Mouse (Mus musculus) heart, postnatal 0 days (tissue): ENCODE results near the gene Ank2. TPM values are rescaled to one million over a fixed set of nuclear protein-coding genes. Genes with fewer than 3 reads are reported as not detected.
"Not testable (repeated sequence)": the region's sequence is repeated elsewhere in the genome, so short reads cannot be mapped to it uniquely, and the experiment has no call there.

ENCODE experiments used
- ATAC-seq: fragments of 200-750 bp; cut with Nextera tagmentation; 2 replicates; pipeline ENCODE4 v1.8.0; 2017; ENCODE audit warnings: low read depth, moderate number of reproducible peaks, moderate library complexity; ENCODE audit not compliant: insufficient read depth
- DNase-seq: peaks from one replicate; pipeline ENCODE4 v3.0.0-alpha.2; 2016; ENCODE audit warnings: low spot score
- H3K27ac ChIP-seq: fragments of 300-500 bp; sonication (generic); 2 replicates; pipeline ENCODE4 v1.5.1; 2014; ENCODE audit warnings: low read depth, mild to moderate bottlenecking
- H3K27me3 ChIP-seq: fragments of 300-500 bp; sonication (generic); 2 replicates; pipeline ENCODE4 v1.6.1; 2014; ENCODE audit warnings: low read length, mixed read lengths; ENCODE audit not compliant: control insufficient read depth, insufficient read depth
- H3K36me3 ChIP-seq: fragments of 300-500 bp; sonication (generic); replicated peaks from 2 replicates; pipeline ENCODE4 v1.6.1; 2014; ENCODE audit warnings: low read length, mixed read lengths; ENCODE audit not compliant: control insufficient read depth, insufficient read depth
- H3K4me1 ChIP-seq: fragments of 300-500 bp; sonication (generic); 2 replicates; pipeline ENCODE4 v1.6.1; 2014; ENCODE audit warnings: antibody characterized with exemption; ENCODE audit not compliant: control insufficient read depth, insufficient read depth
- H3K4me2 ChIP-seq: fragments of 300-500 bp; sonication (generic); 2 replicates; pipeline ENCODE4 v1.6.1; 2014; ENCODE audit warnings: low read depth, mild to moderate bottlenecking, low read length, moderate library complexity
- H3K4me3 ChIP-seq: fragments of 300-500 bp; sonication (generic); 2 replicates; pipeline ENCODE4 v1.5.1; 2014; ENCODE audit warnings: low read depth, low read length
- H3K9ac ChIP-seq: fragments of 300-500 bp; sonication (generic); replicated peaks from 2 replicates; pipeline ENCODE4 v1.6.1; 2014; ENCODE audit warnings: low read depth, low read length, mixed read lengths
- H3K9me3 ChIP-seq: fragments of 300-500 bp; sonication (generic); replicated peaks from 2 replicates; pipeline ENCODE4 v1.6.1; 2016; ENCODE audit warnings: low read length; ENCODE audit not compliant: control insufficient read depth
- CTCF ChIP-seq: IDR thresholded peaks from 2 replicates; pipeline ENCODE4 v1.5.1; 2016; ENCODE audit warnings: antibody characterized with exemption, control low read depth, low read depth
- EP300 ChIP-seq: IDR thresholded peaks from 2 replicates; pipeline ENCODE4 v1.6.1; 2016; ENCODE audit warnings: antibody characterized with exemption, low read depth
- WGBS: fragments of 180-500 bp; shearing (Covaris S2); extraction: QIAGEN DNeasy Blood & Tissue Kit; methylation state at CpG from one replicate; pipeline ENCODE4 v1.1.7; 2014; 5-methylcytosine and 5-hydroxymethylcytosine counted together
- polyA plus RNA-seq: library from polyadenylated mRNA; unstranded; fragments of >200 nt; fragmentation: Nextera tagmentation; extraction: Ambion mirVana; gene quantifications from 2 replicates; pipeline ENCODE4 v1.2.1, GENCODE M21; 2015
- total RNA-seq: library from RNA; depleted of rRNA; stranded (reverse); fragments of >200 nt; gene quantifications from 2 replicates; pipeline ENCODE4 v1.2.3, GENCODE M21; 2014; ENCODE audit warnings: low replicate concordance

The Ank2 gene
- total and polyA plus RNA-seq, 2 experiments from 2014 or later, result 45.1 to 138 TPM

GRCm38 (mm10) chr3:127326355-127326754 lies 172.8 kb downstream of the Ank2 start:
- no peak overlapping the region for H3K4me3 ChIP-seq
- 83% methylated on average over 8 of the region's 8 CpGs for WGBS
- TF ChIP-seq CTCF, result no peak
- no peak for TF ChIP-seq EP300

GRCm38 (mm10) chr3:127322870-127323269 lies 176.3 kb downstream of the Ank2 start:
- peak; percentile 23 for DNase-seq

More at GRCm38 (mm10) chr3:127326355-127326754, 172.8 kb downstream of the Ank2 start:
- Histone ChIP-seq H3K9ac (no peak overlapping the region), H3K27ac (no peak overlapping the region), H3K27me3 (no peaks in the 10 kb centered on the region), H3K36me3 (no peaks in the 10 kb centered on the region), H3K9me3 (no peaks in the 10 kb centered on the region), H3K4me1 (no peaks in the 10 kb centered on the region), H3K4me2 (no peak overlapping the region)
- ATAC-seq (no peak), DNase-seq (no peak)

GRCm38 (mm10) chr3:127321645-127322044 lies 177.5 kb downstream of the Ank2 start:
- no peak for ATAC-seq
- H3K27me3 ChIP-seq, result no peaks in the 10 kb centered on the region
- H3K4me3 ChIP-seq, result no peak overlapping the region
- no peak overlapping the region for H3K9ac ChIP-seq
- no peak overlapping the region for H3K4me2 ChIP-seq
- TF ChIP-seq CTCF (no peak), EP300 (no peak)
- H3K27ac ChIP-seq, result no peak overlapping the region
- no peaks in the 10 kb centered on the region for H3K9me3 ChIP-seq
- no peaks in the 10 kb centered on the region for H3K36me3 ChIP-seq
- 66% methylated on average over 5 of the region's 5 CpGs for WGBS
- DNase-seq, result no peak
- H3K4me1 ChIP-seq, result no peaks in the 10 kb centered on the region

More at GRCm38 (mm10) chr3:127322870-127323269, 176.3 kb downstream of the Ank2 start:
- H3K4me3 ChIP-seq, result no peak overlapping the region
- H3K4me1 ChIP-seq, result no peaks in the 10 kb centered on the region
- no peak overlapping the region for H3K4me2 ChIP-seq
- no peaks in the 10 kb centered on the region for H3K27me3 ChIP-seq
- TF ChIP-seq EP300, result no peak
- TF ChIP-seq CTCF, result peak; percentile 89
- no peaks in the 10 kb centered on the region for H3K36me3 ChIP-seq
- H3K9me3 ChIP-seq, result no peaks in the 10 kb centered on the region
- no peak overlapping the region for H3K9ac ChIP-seq
- ATAC-seq, result no peak
- no peak overlapping the region for H3K27ac ChIP-seq

GRCm38 (mm10) chr3:127321031-127321430 lies 178.1 kb downstream of the Ank2 start:
- WGBS, result 75% methylated on average over 5 of the region's 5 CpGs

GRCm38 (mm10) chr3:127320311-127320710 lies 178.8 kb downstream of the Ank2 start:
- Histone ChIP-seq H3K4me3 (no peak overlapping the region), H3K4me1 (no peaks in the 10 kb centered on the region), H3K9me3 (no peaks in the 10 kb centered on the region), H3K36me3 (no peaks in the 10 kb centered on the region), H3K4me2 (no peak overlapping the region), H3K27ac (no peak overlapping the region), H3K27me3 (no peaks in the 10 kb centered on the region), H3K9ac (no peak overlapping the region)
- ATAC-seq (no peak), DNase-seq (no peak)
- TF ChIP-seq EP300, result no peak
- TF ChIP-seq CTCF, result no peak
- 83% methylated on average over 8 of the region's 8 CpGs for WGBS

More at GRCm38 (mm10) chr3:127321031-127321430, 178.1 kb downstream of the Ank2 start:
- H3K9ac ChIP-seq, H3K27ac ChIP-seq, H3K4me2 ChIP-seq, DNase-seq, H3K9me3 ChIP-seq, H3K27me3 ChIP-seq, ATAC-seq, H3K36me3 ChIP-seq, H3K4me1 ChIP-seq, H3K4me3 ChIP-seq: not testable (repeated sequence)

- TF ChIP-seq CTCF (no peak), EP300 (no peak)
- no peaks in the 10 kb centered on the region for H3K27me3 ChIP-seq
- H3K36me3 ChIP-seq, result no peaks in the 10 kb centered on the region
- no peak overlapping the region for H3K27ac ChIP-seq
- H3K4me3 ChIP-seq, result no peak overlapping the region
- H3K4me1 ChIP-seq, result no peaks in the 10 kb centered on the region
- WGBS, result 92% methylated on average over 6 of the region's 6 CpGs
- no peaks in the 10 kb centered on the region for H3K9me3 ChIP-seq
- ATAC-seq (no peak), DNase-seq (no peak)
- H3K9ac ChIP-seq, result no peak overlapping the region
- no peak overlapping the region for H3K4me2 ChIP-seq
Observed at GRCm38 (mm10) chr3:127317641-127318040, 181.5 kb downstream of the Ank2 start.
